Mouse (Mus musculus): ENCODE measurements around the gene Camsap3.
A peak's percentile ranks its signal among the peaks of the same experiment; 100 is the strongest.
"Not testable (repeated sequence)": the region's sequence is repeated elsewhere in the genome, so short reads cannot be mapped to it uniquely, and the experiment has no call there.

The Camsap3 gene

DNA sequence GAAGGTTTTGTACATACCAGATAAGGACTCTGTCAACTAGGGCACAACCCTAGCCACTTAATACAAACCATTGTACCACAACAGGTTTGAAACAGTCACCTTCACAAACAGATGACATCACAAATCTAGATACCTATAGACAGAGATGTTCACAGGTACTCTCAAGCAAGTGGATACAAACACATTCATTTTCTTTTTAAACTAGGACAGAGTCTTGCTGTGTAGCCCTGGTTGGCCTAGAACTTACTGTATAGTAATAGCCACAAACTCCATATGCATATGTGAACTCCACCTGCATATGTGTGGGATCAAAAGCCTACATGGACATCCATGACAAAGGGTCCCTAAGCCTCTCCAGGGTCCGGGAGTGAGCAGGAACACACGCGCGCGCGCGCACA lies at the start of gene Camsap3:
Gene Camsap3, plus strand, starts transcription at position 301 of the 398 bp plus-strand sequence.
- no peak for DNase-seq

DNA sequence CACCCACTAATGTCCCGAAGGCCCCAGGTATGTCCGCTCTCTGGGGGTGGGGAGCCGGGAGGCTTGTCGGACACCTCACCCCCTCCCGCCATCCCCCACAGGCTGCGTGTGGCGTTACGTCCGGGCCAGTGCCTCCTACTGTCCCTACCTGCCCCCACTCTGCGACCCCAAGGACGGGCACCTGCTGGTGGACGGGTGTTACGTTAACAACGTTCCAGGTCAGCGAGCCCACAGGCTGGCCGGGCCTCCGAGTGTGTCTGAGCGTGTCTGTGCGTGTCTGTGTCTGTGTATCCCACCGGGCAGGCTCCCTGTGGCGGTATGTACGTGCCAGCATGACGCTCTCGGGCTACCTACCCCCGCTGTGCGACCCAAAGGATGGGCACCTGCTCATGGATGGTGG lies 49.4 kb upstream of the Camsap3 start:
- DNase-seq = no peak

DNA sequence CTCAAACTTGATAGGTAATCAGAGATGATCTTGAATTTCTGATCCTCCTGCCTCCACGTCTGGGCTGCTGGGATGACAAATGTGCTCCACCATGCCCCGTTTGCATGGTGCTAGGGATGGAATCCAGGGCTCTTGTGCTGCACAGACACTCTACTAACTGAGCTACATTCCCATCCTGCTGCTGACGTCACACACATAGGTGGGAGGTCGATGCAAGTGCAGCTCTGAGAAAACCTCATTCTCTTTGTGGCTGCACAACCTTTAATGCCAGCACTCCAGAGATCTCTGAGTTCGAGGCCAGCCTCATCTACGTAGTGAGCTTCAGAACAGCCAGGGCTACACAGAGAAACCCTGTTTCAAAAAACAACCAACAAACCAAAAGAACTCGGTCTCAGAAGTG lies 47.9 kb upstream of the Camsap3 start:
- no peak for DNase-seq

DNA sequence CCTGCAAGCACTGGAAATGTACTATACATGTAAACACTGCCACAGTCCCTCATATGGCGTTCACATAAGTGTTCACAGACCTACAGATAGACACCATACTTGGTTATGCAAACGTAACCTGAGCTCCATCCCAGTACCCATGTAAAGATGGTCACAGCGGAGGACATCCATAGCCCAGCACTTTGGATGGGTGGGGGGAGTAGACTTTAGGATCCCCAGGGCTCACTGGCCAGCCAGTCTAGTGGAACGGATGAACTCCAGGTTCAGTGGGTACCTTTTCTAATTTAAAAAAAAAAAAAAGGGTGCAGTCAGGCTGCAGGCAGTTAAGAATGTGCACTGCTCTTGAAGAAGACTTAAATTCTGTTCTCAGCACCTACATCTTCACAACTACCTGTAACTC lies 47.0 kb upstream of the Camsap3 start:
- no peak for DNase-seq

DNA sequence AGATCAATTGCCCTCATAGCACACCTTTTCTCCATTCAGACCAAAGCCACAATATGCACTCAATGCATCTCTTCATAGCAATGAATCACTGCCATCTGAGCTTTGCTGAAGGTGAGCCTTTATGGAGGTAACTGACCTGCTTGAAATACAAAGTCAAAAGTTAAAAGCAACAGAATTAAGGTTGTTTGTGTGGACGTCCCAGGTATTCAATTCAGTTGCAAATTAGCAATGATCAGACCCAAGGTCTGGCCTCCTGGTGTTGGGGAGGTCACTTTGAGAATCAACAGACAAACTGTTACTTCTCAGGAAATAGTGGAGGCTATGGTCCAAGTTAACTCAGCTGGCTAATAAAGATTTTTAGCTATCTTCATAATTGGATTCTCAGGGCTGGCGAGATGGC lies 40.6 kb upstream of the Camsap3 start:
- DNase-seq = no peak

DNA sequence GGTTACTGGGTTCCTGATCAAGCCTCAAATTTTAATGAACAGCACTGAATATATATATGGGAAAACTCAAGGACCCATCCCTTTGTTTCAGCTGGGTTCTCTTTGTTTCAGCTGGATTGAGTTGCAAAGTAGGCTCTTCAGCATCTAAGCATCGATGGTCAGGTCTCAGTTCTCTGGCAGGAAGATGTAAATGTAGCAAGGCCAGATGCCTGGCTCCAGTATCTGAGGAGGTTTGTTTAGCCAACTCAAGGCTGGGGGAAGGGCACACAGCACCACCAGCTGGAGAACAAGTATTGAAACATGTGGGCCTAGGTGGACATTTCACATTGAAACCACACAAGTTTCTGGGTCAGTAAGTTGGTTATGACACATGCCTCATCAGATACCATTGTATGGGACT lies 34.9 kb upstream of the Camsap3 start:
- DNase-seq = no peak

DNA sequence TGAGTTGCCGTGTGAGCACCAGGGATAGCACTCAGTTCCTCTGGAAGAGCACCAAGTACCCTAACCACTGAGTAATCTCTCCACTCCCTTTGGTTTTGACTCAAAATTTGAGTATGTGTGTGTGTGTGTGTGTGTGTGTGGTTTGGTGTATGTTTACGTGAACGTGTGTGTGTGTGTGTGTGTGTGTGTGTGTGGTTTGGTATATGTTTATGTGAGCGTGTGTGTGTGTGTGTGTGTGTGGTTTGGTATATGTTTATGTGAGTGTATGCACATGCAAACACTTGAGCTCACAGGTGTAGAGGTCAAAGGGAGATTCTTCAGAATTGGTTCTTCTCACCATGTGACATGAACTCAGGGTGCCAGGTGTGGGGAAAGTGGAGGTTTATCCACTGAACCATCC lies 31.0 kb upstream of the Camsap3 start:
- no peak for DNase-seq

DNA sequence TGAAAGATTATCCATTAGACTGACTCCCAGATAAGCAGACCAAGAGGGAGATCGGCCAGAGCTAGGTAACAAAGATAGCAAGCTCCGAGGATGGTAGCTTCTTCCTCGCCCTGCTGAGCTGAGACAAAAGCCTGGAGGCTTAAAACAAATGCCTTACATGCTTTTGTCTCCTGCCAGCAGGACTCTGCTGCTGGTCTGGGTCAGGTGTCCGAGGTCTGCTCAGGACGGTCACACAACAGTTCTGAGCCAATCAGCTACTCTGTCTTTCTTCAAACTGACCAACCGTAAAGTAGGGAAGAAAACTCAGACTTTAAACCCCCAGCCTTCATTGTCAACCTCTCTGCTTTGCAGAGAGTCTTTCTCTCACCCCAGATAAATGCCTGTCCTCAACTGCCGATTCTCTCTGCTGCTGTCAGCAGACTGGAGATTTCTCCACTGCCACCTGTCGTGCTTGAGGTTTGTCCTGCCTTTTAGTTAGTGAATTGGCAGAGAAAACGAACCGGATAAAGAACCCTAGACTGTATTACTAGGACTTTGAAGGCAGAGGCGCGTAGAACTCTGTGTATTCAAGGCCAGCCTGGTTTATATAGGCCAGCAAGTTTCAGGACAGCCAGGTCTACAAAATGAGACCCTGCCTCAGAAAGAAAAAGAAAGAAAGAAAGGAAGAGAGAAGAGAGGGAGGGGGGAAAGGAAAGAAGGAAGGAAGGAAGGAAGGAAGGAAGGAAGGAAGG lies 19.3 kb upstream of the Camsap3 start, which contains the start of gene C330021F23Rik:
Gene C330021F23Rik, plus strand, starts transcription at position 350 of the 731 bp plus-strand sequence.
- no peak for DNase-seq

DNA sequence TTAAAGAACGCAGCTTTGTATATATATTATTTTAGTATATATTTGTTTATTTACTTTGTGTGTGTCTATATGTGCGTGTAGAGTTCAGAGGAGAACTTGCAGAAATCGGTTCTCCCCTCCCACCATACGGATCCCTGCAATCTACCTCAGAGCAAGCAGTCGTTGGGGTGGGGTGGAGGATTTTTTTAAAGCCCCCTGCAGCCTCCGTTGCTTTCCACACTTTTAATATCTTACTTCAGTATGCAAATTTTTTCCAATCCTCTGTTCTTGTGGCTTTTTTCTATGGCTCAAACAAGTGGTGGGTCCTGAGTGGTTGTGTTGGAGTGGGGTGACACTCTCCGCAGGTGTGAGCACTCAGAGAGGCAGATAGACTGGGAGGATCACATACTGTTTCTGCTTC lies 18.7 kb upstream of the Camsap3 start:
- no peak for DNase-seq

DNA sequence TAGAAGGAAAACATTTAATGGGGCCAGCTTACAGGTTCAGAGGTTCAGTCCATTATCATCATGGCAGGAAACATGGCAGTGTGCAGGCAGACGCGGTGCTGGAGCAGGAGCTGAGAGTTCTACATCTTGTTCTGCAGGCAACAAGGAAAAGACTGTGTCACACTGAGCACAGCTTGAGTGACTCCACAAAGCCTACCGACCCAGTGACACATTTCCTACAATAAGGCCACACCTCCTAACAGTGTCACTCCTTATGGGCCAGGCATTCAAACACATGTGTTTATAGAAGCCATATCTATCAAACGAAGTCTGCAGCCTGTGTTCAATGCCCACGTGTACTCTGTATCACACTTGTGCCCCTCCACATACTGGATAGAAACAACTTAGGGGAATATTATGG lies 17.3 kb upstream of the Camsap3 start:
- no peak for DNase-seq

DNA sequence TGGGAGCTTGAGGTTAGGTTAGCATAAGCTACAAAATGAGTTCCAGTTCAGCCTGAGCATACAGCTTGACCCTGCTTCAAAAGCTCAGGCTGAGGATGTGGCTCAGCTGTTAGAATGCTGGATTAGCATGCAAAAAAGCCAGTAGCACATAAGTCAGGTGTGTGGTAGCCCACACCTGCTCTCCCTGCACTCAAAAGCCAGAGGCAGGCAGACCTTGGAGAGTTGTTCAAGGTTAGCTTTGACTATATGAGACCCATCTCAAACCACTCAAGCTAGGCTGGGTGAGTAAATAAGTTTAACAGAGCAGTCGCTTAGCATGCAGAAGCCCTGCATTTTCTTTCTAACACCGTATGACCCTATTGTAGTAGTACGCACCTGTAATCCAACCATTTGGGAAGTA lies 12.5 kb upstream of the Camsap3 start:
- no peak for DNase-seq

DNA sequence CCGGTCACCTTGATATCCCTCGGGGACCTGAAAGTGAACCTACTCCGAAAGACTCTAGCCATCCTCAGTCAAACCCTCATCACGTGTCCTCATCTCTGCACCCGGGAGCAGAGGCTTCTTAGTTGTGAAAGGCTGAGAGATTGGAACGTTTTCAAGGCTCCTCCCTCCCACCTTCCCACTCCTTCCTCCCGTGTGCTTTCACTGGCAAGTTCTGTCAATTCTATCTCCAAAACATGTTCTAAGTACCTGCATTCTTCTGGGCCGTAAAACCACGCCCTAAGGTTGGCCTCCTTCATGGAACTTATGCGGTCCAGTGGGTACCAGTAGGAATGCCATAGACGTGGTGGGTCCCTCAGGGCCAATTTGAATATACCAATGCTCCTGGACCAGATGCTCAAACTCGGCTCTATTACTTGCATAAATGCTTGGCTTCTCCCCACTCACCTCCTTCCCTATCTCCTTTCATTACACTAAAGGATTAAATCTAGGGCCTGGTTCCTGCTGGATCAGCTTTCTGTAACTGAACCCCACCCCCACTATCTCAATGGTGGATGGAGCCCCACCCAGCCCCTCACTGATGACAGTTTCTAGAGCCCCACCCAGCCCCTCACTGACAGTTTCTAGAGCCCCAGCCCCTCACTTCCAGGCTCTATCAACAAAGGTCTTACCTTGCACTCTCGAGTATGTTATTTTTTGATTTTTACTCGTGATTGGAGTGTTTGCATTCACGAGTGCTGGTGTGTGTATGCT lies 10.7 kb upstream of the Camsap3 start:
- no peak for DNase-seq

DNA sequence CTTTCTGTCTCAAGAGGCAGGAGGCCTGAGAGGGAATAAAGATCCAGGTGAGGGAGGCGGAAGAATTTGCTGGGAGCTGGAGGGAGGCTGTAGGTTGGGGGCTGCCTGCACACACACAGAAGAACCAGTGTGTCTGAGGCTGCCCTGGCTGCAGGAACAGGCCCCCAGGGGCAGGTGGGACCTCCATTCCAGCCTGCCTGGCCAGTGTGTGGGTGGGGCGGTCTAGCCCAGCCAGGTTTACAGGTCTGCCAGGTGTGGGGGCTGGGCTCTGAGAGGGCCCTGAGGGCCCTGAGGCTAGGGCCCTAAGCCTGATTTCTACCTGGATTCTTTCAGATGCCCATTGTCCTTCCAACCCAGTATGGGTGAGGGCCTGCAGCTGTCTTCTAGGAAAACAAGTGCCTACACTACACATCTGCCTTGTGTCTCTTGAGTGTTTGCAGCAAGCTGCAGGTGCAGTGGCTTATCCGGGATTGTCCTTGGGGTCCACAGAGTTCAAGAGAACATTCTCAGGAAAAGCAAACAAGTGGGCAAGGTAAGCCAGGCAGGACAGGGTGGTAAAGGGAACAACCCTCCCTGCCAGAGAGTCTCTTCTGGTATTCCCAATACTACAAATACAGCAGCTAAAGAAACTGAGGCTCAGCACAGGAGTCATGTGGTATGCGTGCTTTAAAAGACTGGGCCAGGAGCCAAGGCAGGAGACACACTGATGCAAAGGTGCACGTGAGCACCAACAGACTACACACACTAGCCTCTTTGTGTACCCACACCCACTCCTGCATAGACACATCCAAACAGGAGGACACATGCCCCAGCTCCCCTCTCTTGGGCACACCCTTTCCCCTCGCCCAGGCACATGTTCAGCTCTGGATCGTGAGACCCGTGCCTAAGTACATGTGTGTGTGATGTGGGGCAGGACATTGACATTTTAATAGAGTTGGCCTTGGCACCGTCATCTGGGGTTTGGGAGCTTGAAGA lies 7.4 kb upstream of the Camsap3 start:
- no peak for DNase-seq

DNA sequence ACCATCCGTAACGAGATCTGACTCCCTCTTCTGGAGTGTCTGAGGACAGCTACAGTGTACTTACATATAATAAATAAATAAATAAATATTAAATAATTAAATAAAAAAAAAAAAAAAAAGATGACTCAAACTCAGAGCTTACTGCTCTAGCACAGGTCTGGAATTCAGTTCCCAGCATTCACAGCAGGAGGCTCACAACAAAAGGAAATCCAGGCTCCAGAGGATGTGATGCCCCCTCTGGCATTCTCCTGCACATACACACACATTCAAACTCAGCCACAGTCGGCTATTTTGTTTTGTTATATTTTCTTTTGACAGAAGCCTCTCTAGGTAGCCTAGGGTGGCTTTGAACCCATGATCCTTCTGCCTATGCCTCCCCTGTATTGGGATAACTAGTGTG lies 5.1 kb upstream of the Camsap3 start:
- not testable (repeated sequence) for DNase-seq

DNA sequence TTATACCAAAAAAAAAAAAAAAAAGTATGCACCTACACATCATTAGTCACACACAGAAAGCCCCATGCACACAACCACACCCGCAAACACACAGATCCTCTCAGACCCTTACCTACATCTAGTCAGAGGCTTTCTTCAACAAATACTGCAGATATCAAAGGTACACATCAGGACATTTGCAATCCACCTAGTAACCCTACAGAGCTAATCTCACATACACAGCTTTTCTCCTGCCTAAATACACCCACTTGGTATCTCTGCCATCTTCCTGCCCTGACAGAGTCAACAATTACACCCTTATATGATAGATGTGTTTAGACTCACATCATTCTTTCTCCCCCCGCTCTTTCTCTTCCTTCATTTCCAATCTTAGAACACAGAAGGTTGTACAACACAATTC lies 641 bp upstream of the Camsap3 start:
- no peak for DNase-seq

DNA sequence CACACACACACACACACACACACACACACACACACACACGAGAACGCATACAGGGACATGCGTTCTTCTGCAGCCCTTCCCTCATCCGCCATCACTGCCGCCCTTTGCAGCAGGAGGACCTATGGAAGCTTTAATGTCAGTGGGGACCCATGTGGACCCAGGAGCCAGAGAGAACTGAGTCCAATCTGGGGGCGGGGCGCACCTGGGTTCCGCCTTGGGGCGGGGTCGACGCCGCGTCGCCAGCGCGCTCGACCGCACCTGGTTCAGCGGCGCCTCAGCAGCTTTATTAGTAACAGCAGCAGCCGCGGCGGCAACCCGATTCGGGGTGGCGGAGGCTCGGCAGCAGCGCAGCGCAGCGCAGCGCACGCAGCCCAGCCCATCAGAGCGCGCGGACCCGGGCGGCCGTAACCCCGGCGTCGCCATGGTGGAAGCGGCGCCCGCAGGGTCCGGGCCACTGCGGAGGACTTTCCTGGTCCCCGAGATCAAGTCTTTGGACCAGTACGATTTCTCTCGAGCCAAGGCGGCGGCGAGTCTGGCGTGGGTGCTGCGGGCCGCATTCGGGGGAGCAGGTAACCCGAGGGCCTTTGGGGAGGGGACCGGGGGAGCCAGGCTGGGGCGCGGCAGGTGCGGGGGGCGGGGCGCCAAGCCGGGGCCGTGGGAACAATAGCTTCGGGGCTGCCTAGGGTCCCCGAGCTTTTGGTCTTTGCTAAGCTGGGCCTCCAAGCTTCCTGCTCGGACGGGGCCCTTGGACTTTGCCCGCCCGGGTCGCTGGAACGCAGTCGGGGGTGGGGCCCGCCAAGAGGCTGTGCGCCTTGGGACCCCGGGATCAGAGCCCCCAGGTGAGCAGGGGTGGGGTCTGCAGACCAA lies 531 bp downstream of the Camsap3 start:
- DNase-seq = peak; percentile 71

DNA sequence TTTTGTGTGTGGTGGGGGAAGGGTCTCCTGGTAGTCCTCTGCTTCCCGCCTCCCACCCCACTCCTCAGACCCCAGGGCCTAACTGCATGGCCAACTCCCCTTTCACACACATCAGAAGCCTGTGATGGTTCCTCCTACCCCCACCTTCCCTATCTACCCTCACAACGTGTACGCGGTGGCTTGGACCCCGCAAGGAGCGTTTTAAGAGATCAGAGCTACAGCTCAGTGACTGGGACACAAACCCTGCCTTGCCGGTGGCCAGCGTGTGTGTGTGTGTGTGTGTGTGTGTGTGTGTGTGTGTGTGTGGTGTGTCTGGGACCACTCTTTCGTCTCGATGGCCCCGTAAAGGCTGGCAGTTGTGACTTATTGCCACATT lies 1.2 kb downstream of the Camsap3 start:
- DNase-seq = no peak

DNA sequence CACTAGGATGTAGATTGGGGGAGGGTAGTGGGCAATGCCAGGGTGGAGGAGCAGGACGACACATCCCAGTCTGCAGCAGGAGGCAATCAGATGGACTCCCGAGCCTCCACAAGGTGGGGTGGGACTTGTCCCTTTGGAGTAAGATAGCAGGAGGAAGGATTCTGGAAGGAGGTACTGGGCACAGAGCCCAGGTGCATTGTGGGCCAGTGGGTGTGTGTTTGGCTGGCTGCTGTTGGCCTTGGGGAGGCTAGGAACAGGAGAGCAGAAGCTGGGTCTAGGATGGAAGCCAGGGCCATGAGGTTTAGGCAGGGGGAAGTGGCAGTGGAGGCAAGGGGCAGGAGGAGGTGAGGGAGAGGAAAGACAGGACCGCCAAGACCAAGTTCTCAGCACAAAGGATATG lies 6.4 kb downstream of the Camsap3 start:
- no peak for DNase-seq

DNA sequence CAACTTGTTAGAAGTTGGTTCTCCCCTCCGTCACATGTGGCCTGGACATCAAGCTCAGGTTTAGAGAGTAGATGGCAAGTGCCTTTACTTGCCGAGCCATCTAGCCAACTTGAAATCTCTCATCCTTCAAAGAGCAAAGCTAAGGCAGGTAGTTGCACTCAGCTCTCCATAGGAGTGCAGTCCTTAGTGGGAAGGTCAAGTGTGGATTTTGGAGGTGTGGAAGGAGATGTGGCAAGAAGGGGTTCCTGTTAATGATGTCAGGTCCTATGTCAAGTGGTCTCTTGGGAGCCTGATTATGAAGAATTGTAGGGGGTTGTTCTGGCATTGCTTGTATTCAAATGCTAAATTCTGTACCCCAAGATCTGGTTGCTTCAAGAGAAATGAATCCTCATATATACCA lies 7.4 kb downstream of the Camsap3 start:
- no peak for DNase-seq

DNA sequence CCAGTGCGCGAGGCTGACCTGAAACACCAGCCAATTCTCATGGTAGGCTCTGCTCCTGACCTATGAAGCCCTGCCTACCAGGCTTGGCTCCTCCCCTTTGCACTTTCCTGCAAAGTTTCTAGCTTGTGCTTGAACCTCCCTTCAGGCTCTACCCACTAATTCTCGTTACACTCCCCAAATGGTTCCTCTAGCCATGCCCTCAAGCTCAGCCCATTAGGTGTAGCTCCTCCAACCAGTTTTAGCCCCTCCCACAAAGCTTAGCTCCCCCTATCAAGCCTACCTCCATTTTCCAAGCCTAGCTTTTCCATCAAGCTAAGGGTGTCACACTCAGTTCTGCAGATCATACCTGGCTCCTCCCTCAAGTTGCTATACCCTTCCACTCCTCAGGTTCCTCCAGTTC lies 11.0 kb downstream of the Camsap3 start:
- no peak for DNase-seq

DNA sequence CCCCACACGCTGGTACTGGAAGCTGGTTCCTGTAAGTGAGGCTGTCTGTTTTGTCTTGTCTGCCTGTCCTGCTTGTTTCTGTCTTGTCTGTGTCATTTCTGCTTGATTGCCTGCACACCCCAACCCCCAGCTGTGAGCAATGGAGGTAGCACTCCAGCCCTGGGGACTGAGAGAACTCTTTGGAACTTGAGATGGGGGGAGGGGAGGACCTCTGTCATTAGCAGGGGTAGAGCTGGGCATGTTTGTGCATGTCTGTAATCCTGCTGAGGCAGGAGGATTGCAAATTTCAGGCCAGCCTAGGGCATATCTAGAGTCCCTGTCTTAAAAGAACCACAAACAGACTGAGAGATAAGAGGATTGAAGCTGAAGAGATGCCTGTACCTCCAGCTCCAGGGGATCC lies 12.1 kb downstream of the Camsap3 start:
- no peak for DNase-seq

DNA sequence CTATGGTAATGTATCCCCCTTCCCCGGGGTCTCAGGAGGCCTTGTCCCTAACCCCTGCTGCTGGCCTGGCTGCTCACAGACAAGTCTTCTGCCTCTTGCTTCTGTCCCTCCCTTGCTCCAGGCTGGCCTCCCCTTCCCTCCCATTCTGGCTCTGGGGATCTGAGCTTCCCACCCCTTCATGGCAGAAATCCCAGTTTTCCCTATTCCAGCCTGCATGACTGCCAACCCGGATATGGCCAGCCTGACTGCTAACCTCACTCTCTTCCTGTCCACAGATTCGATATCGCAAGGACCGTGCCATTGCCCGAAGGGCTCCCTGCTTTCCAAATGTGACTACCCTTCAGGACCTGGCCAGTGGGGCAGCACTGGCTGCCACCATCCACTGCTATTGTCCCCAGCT lies 13.3 kb downstream of the Camsap3 start:
- DNase-seq = no peak
